Mouse (Mus musculus) heart, embryonic 11.5 days (tissue): ENCODE measurements around the gene Bsn. TPM values are rescaled to one million over a fixed set of nuclear protein-coding genes. Genes with fewer than 3 reads are reported as not detected.

Experiments
- ATAC-seq: fragments of 200-750 bp; cut with Nextera tagmentation; replicated peaks from 2 replicates; pipeline ENCODE4 v1.8.0; 2017; ENCODE audit warnings: moderate library complexity; ENCODE audit not compliant: insufficient number of reproducible peaks, low FRiP score, low TSS enrichment
- H3K27ac ChIP-seq: fragments of 300-500 bp; sonication (generic); 2 replicates; pipeline ENCODE4 v1.5.1; 2014; ENCODE audit warnings: mild to moderate bottlenecking, low read depth, low read length
- H3K27me3 ChIP-seq: fragments of 300-500 bp; sonication (generic); 2 replicates; pipeline ENCODE4 v1.6.1; 2014; ENCODE audit warnings: mild to moderate bottlenecking, low read length, mixed read lengths; ENCODE audit not compliant: control insufficient read depth, insufficient read depth
- H3K36me3 ChIP-seq: fragments of 300-500 bp; sonication (generic); 2 replicates; pipeline ENCODE4 v1.6.1; 2014; ENCODE audit warnings: mild to moderate bottlenecking, low read length, moderate library complexity, mixed read lengths; ENCODE audit not compliant: control insufficient read depth, insufficient read depth
- H3K4me1 ChIP-seq: fragments of 300-500 bp; sonication (generic); 2 replicates; pipeline ENCODE4 v1.6.1; 2014; ENCODE audit warnings: low read length; ENCODE audit not compliant: control insufficient read depth, insufficient read depth
- H3K4me2 ChIP-seq: fragments of 300-500 bp; sonication (generic); 2 replicates; pipeline ENCODE4 v1.6.1; 2014; ENCODE audit warnings: mild to moderate bottlenecking, moderate library complexity
- H3K4me3 ChIP-seq: fragments of 300-500 bp; sonication (generic); 2 replicates; pipeline ENCODE4 v1.5.1; 2014; ENCODE audit warnings: low read depth, low read length
- H3K9ac ChIP-seq: fragments of 300-500 bp; sonication (generic); 2 replicates; pipeline ENCODE4 v1.6.1; 2014; ENCODE audit warnings: mild to moderate bottlenecking, low read depth, low read length, moderate library complexity
- H3K9me3 ChIP-seq: fragments of 300-500 bp; sonication (generic); replicated peaks from 2 replicates; pipeline ENCODE4 v1.6.1; 2016; ENCODE audit warnings: low read length; ENCODE audit not compliant: control insufficient read depth
- WGBS: fragments of 180-500 bp; shearing (Covaris S2); extraction: QIAGEN DNeasy Blood & Tissue Kit; methylation state at CpG from one replicate; pipeline ENCODE4 v1.1.7; 2014; ENCODE audit not compliant: insufficient replicate concordance; 5-methylcytosine and 5-hydroxymethylcytosine counted together
- polyA plus RNA-seq: library from polyadenylated mRNA; unstranded; fragments of >200 nt; fragmentation: Nextera tagmentation; extraction: Ambion mirVana; gene quantifications from 2 replicates; pipeline ENCODE4 v1.2.1, GENCODE M21; 2014

The Bsn gene
- polyA plus RNA-seq, 1 experiment from 2014 or later, result 0.77 TPM

- H3K27ac ChIP-seq, result no peak overlapping the region
- no peak overlapping the region for H3K4me2 ChIP-seq
- H3K27me3 ChIP-seq, result no peaks in the 10 kb centered on the region
- no peak for ATAC-seq
- peaks cover 14% of the 10 kb centered on the region for H3K4me1 ChIP-seq
- 86% methylated on average over 22 of the region's 22 CpGs for WGBS
- no peak overlapping the region for H3K4me3 ChIP-seq
- no peaks in the 10 kb centered on the region for H3K9me3 ChIP-seq
- no peak overlapping the region for H3K9ac ChIP-seq
- H3K36me3 ChIP-seq, result peaks cover 28% of the 10 kb centered on the region
Observed at GRCm38 (mm10) chr9:108054331-108055040, 135.7 kb downstream of the Bsn start.

- H3K9me3 ChIP-seq, result no peaks in the 10 kb centered on the region
- no peak overlapping the region for H3K9ac ChIP-seq
- no peak overlapping the region for H3K4me3 ChIP-seq
- WGBS, result 91% methylated on average over 15 of the region's 15 CpGs
- no peak for ATAC-seq
- no peaks in the 10 kb centered on the region for H3K27me3 ChIP-seq
- H3K27ac ChIP-seq, result no peak overlapping the region
- peaks cover 25% of the 10 kb centered on the region for H3K36me3 ChIP-seq
- peak overlapping the region; percentile 63; the same call in 1 of the 2 replicates for H3K4me2 ChIP-seq
- H3K4me1 ChIP-seq, result peaks cover 14% of the 10 kb centered on the region
Observed at GRCm38 (mm10) chr9:108053665-108054225, 136.4 kb downstream of the Bsn start.

- no peaks in the 10 kb centered on the region for H3K9me3 ChIP-seq
- peak within 1 kb of the TSS; percentile 40; the same call in 1 of the 2 replicates for H3K9ac ChIP-seq
- peak within 1 kb of the TSS; percentile 24; the same call in 1 of the 2 replicates for H3K4me3 ChIP-seq
- H3K27ac ChIP-seq, result no peak within 1 kb of the TSS
- no peaks in the 10 kb centered on the region for H3K27me3 ChIP-seq
- H3K4me2 ChIP-seq, result peak within 1 kb of the TSS; percentile 63
- no peak for ATAC-seq
- H3K36me3 ChIP-seq, result peaks cover 23% of the 10 kb centered on the region
- peaks cover 19% of the 10 kb centered on the region for H3K4me1 ChIP-seq
- 49% methylated on average over 20 of the region's 20 CpGs for WGBS
Observed at GRCm38 (mm10) chr9:108052885-108053664, 137.1 kb downstream of the Bsn start, which contains the start of gene Amigo3. TSS of gene Amigo3 (plus strand) at chr9:108053159.

- ATAC-seq, result no peak
- Histone ChIP-seq H3K9ac (peak overlapping the region; percentile 40; the same call in 1 of the 2 replicates), H3K27me3 (no peaks in the 10 kb centered on the region), H3K4me3 (no peak overlapping the region), H3K4me2 (no peak overlapping the region), H3K27ac (no peak overlapping the region), H3K36me3 (peaks cover 23% of the 10 kb centered on the region), H3K4me1 (peaks cover 26% of the 10 kb centered on the region), H3K9me3 (no peaks in the 10 kb centered on the region)
- 69% methylated on average over 7 of the region's 7 CpGs for WGBS
Observed at GRCm38 (mm10) chr9:108052411-108052810, 137.8 kb downstream of the Bsn start.

GRCm38 (mm10) chr9:108051931-108052220 lies 138.3 kb downstream of the Bsn start:
- ATAC-seq, result no peak
- 85% methylated on average over 4 of the region's 4 CpGs for WGBS

GRCm38 (mm10) chr9:108051184-108051930 lies 138.8 kb downstream of the Bsn start:
- Histone ChIP-seq H3K27me3 (no peaks in the 10 kb centered on the region), H3K9ac (no peak overlapping the region), H3K27ac (no peak overlapping the region), H3K9me3 (no peaks in the 10 kb centered on the region), H3K4me2 (no peak overlapping the region), H3K36me3 (peaks cover 26% of the 10 kb centered on the region), H3K4me1 (peaks cover 34% of the 10 kb centered on the region), H3K4me3 (no peak overlapping the region)
- WGBS, result 94% methylated on average over 15 of the region's 15 CpGs
- ATAC-seq, result no peak

More at GRCm38 (mm10) chr9:108051931-108052220, 138.3 kb downstream of the Bsn start:
- H3K4me3 ChIP-seq, result no peak overlapping the region
- peaks cover 23% of the 10 kb centered on the region for H3K36me3 ChIP-seq
- no peak overlapping the region for H3K9ac ChIP-seq
- peaks cover 30% of the 10 kb centered on the region for H3K4me1 ChIP-seq
- H3K4me2 ChIP-seq, result no peak overlapping the region
- H3K27ac ChIP-seq, result no peak overlapping the region
- no peaks in the 10 kb centered on the region for H3K27me3 ChIP-seq
- no peaks in the 10 kb centered on the region for H3K9me3 ChIP-seq

- Histone ChIP-seq H3K4me1 (peaks cover 34% of the 10 kb centered on the region), H3K9me3 (no peaks in the 10 kb centered on the region), H3K9ac (peak overlapping the region; percentile 79), H3K36me3 (peaks cover 33% of the 10 kb centered on the region), H3K4me2 (peak overlapping the region; percentile 73), H3K4me3 (peak overlapping the region; percentile 76), H3K27me3 (no peaks in the 10 kb centered on the region), H3K27ac (0 out of 2 replicates have a peak overlapping the region, but pooled peaks have one; percentile 23)
- WGBS, result 35% methylated on average over 15 of the region's 15 CpGs
- ATAC-seq, result no peak
Observed at GRCm38 (mm10) chr9:108049561-108050251, 140.5 kb downstream of the Bsn start.
